Mouse (Mus musculus) stomach, embryonic 14.5 days (tissue): Measurements from ENCODE around the gene Hbq1a. TPM values are rescaled to one million over a fixed set of nuclear protein-coding genes. Genes with fewer than 3 reads are reported as not detected.

ENCODE experiments used
- ATAC-seq: fragments of 200-750 bp; cut with Nextera tagmentation; 2 replicates; pipeline ENCODE4 v1.8.0; 2017; ENCODE audit warnings: low read depth, moderate TSS enrichment; ENCODE audit not compliant: insufficient number of reproducible peaks, insufficient read depth, low FRiP score
- H3K27ac ChIP-seq: fragments of 300-500 bp; sonication (generic); 2 replicates; pipeline ENCODE4 v1.5.1; 2014; ENCODE audit warnings: mild to moderate bottlenecking, low read length, moderate library complexity, mixed read lengths
- H3K27me3 ChIP-seq: fragments of 300-500 bp; sonication (generic); 2 replicates; pipeline ENCODE4 v1.6.1; 2014; ENCODE audit warnings: low read length, control low read depth, mixed read lengths; ENCODE audit not compliant: control insufficient read depth, insufficient read depth
- H3K36me3 ChIP-seq: fragments of 300-500 bp; sonication (generic); 2 replicates; pipeline ENCODE4 v1.6.1; 2014; ENCODE audit warnings: mild to moderate bottlenecking, control low read depth, low read length, moderate library complexity, mixed read lengths; ENCODE audit not compliant: control insufficient read depth, insufficient read depth
- H3K4me1 ChIP-seq: fragments of 300-500 bp; sonication (generic); 2 replicates; pipeline ENCODE4 v1.6.1; 2014; ENCODE audit warnings: low read length, control low read depth, mixed read lengths; ENCODE audit not compliant: control insufficient read depth, insufficient read depth
- H3K4me2 ChIP-seq: fragments of 300-500 bp; sonication (generic); replicated peaks from 2 replicates; pipeline ENCODE4 v1.6.1; 2014; ENCODE audit warnings: low read depth, low read length, control low read depth
- H3K4me3 ChIP-seq: fragments of 300-500 bp; sonication (generic); 2 replicates; pipeline ENCODE4 v1.5.1; 2014; ENCODE audit warnings: low read depth, low read length, control low read depth
- H3K9ac ChIP-seq: fragments of 300-500 bp; sonication (generic); replicated peaks from 2 replicates; pipeline ENCODE4 v1.6.1; 2014; ENCODE audit warnings: low read depth, mild to moderate bottlenecking, control low read depth, low read length, moderate library complexity, mixed read lengths
- H3K9me3 ChIP-seq: fragments of 300-500 bp; sonication (generic); 2 replicates; pipeline ENCODE4 v1.6.1; 2016; ENCODE audit warnings: low read depth, low read length, control low read depth; ENCODE audit not compliant: control insufficient read depth
- WGBS: fragments of 180-500 bp; shearing (Covaris S2); extraction: QIAGEN DNeasy Blood & Tissue Kit; methylation state at CpG from one replicate; pipeline ENCODE4 v1.1.7; 2014; 5-methylcytosine and 5-hydroxymethylcytosine counted together
- polyA plus RNA-seq: library from polyadenylated mRNA; unstranded; fragments of >200 nt; fragmentation: Nextera tagmentation; extraction: Ambion mirVana; gene quantifications from 2 replicates; pipeline ENCODE4 v1.2.1, GENCODE M21; 2014

The Hbq1a gene
- polyA plus RNA-seq, 1 experiment from 2014 or later: 1.0 TPM

GRCm38 (mm10) chr11:32343350-32343749 is 43.5 kb downstream of the Hbq1a start:
- no peaks in the 10 kb centered on the region for H3K27me3 ChIP-seq
- H3K4me1 ChIP-seq: 0 out of 2 replicates have a peak, but pooled peaks cover 5% of the 10 kb centered on the region
- 96% methylated on average over 1 of the region's 1 CpGs for WGBS
- H3K4me3 ChIP-seq: no peak overlapping the region
- ATAC-seq: no peak
- no peak overlapping the region for H3K27ac ChIP-seq
- no peaks in the 10 kb centered on the region for H3K36me3 ChIP-seq
- H3K9ac ChIP-seq: no peak overlapping the region
- H3K9me3 ChIP-seq: no peaks in the 10 kb centered on the region
- no peak overlapping the region for H3K4me2 ChIP-seq

GRCm38 (mm10) chr11:32345504-32346297 is 45.8 kb downstream of the Hbq1a start:
- H3K27ac ChIP-seq: peak overlapping the region; percentile 64
- H3K9ac ChIP-seq: no peak overlapping the region
- H3K4me1 ChIP-seq: peaks cover 21% of the 10 kb centered on the region
- H3K4me3 ChIP-seq: no peak overlapping the region
- no peak overlapping the region for H3K4me2 ChIP-seq
- no peaks in the 10 kb centered on the region for H3K9me3 ChIP-seq
- 53% methylated on average over 6 of the region's 6 CpGs for WGBS
- ATAC-seq: peak; percentile 72
- peaks cover 2% of the 10 kb centered on the region; the same call in 1 of the 2 replicates for H3K36me3 ChIP-seq
- no peaks in the 10 kb centered on the region for H3K27me3 ChIP-seq

- WGBS: 2% methylated on average over 10 of the region's 10 CpGs
- Histone ChIP-seq H3K9me3 (no peaks in the 10 kb centered on the region), H3K4me1 (peaks cover 16% of the 10 kb centered on the region), H3K9ac (peak overlapping the region; percentile 80), H3K27me3 (no peaks in the 10 kb centered on the region), H3K27ac (peak overlapping the region; percentile 83; the same call in 1 of the 2 replicates), H3K4me2 (peak overlapping the region; percentile 97), H3K4me3 (peak overlapping the region; percentile 78), H3K36me3 (peaks cover 12% of the 10 kb centered on the region; the same call in 1 of the 2 replicates)
- ATAC-seq: 0 out of 2 replicates have a peak, but pooled peaks have one; percentile 12
Observed at GRCm38 (mm10) chr11:32347264-32347606, 47.4 kb downstream of the Hbq1a start.

GRCm38 (mm10) chr11:32347607-32348432 is 48.0 kb downstream of the Hbq1a start, which contains the start of gene Sh3pxd2b:
Gene Sh3pxd2b, plus strand, starts transcription at chr11:32347820.
- WGBS: under 1% methylated on average over 68 of the region's 86 CpGs
- no peaks in the 10 kb centered on the region for H3K27me3 ChIP-seq
- H3K4me3 ChIP-seq: peak within 1 kb of the TSS; percentile 78
- peak within 1 kb of the TSS; percentile 80 for H3K9ac ChIP-seq
- H3K9me3 ChIP-seq: no peaks in the 10 kb centered on the region
- H3K4me1 ChIP-seq: peaks cover 16% of the 10 kb centered on the region
- H3K4me2 ChIP-seq: peak within 1 kb of the TSS; percentile 97
- H3K36me3 ChIP-seq: peaks cover 12% of the 10 kb centered on the region; the same call in 1 of the 2 replicates
- ATAC-seq: peak; percentile 63
- H3K27ac ChIP-seq: peak within 1 kb of the TSS; percentile 83

- H3K4me3 ChIP-seq: peak overlapping the region; percentile 78
- H3K9me3 ChIP-seq: no peaks in the 10 kb centered on the region
- H3K27me3 ChIP-seq: no peaks in the 10 kb centered on the region
- H3K36me3 ChIP-seq: peaks cover 12% of the 10 kb centered on the region; the same call in 1 of the 2 replicates
- H3K4me2 ChIP-seq: peak overlapping the region; percentile 97
- H3K27ac ChIP-seq: peak overlapping the region; percentile 83
- no peak for ATAC-seq
- 17% methylated on average over 9 of the region's 9 CpGs for WGBS
- H3K9ac ChIP-seq: peak overlapping the region; percentile 80
- peaks cover 16% of the 10 kb centered on the region for H3K4me1 ChIP-seq
Observed at GRCm38 (mm10) chr11:32348433-32349283, 48.8 kb downstream of the Hbq1a start.

GRCm38 (mm10) chr11:32349284-32349953 is 49.5 kb downstream of the Hbq1a start:
- peak overlapping the region; percentile 97 for H3K4me2 ChIP-seq
- H3K4me1 ChIP-seq: peaks cover 16% of the 10 kb centered on the region
- WGBS: 62% methylated on average over 13 of the region's 13 CpGs
- H3K9me3 ChIP-seq: no peaks in the 10 kb centered on the region
- no peaks in the 10 kb centered on the region for H3K27me3 ChIP-seq
- peaks cover 12% of the 10 kb centered on the region; the same call in 1 of the 2 replicates for H3K36me3 ChIP-seq
- no peak overlapping the region for H3K9ac ChIP-seq
- H3K27ac ChIP-seq: peak overlapping the region; percentile 83
- no peak for ATAC-seq
- H3K4me3 ChIP-seq: peak overlapping the region; percentile 78; the same call in 1 of the 2 replicates
